Mouse (Mus musculus) embryonic fibroblast, embryonic 13.5 days (primary cell): ENCODE measurements around the gene Olfr122. TPM values are rescaled to one million over a fixed set of nuclear protein-coding genes. Genes with fewer than 3 reads are reported as not detected.

ENCODE experiments used
- H3K27ac ChIP-seq: 2 replicates; pipeline ENCODE4 v1.5.1; 2012; ENCODE audit warnings: low read length, control low read depth, inconsistent platforms; ENCODE audit not compliant: insufficient read depth
- H3K4me1 ChIP-seq: 2 replicates; pipeline ENCODE4 v1.6.1; 2011; ENCODE audit warnings: low read length; ENCODE audit not compliant: control insufficient read depth, insufficient read depth
- H3K4me3 ChIP-seq: 2 replicates; pipeline ENCODE4 v1.5.1; 2011; ENCODE audit warnings: mild to moderate bottlenecking, control low read depth, low read length; ENCODE audit not compliant: insufficient read depth
- CTCF ChIP-seq: IDR thresholded peaks from 2 replicates; pipeline ENCODE4 v1.5.1; 2011; ENCODE audit warnings: mild to moderate bottlenecking, control low read depth, low read length, moderate library complexity, borderline replicate concordance; ENCODE audit not compliant: insufficient read depth
- POLR2A ChIP-seq: IDR thresholded peaks from 2 replicates; pipeline ENCODE4 v1.6.1; 2011; ENCODE audit warnings: low read depth, mild to moderate bottlenecking, control low read depth, low read length, moderate library complexity
- polyA plus RNA-seq: library from polyadenylated mRNA; stranded (reverse); fragments of >200 nt; gene quantifications from 2 replicates; pipeline ENCODE4 v1.2.4, GENCODE M21; 2011; ENCODE audit warnings: low read depth; ENCODE audit not compliant: missing spikeins, insufficient read length

The Olfr122 gene
- polyA plus RNA-seq, result not detected in 2 replicates

- H3K27ac ChIP-seq, result no peak within 1 kb of the TSS
- H3K4me1 ChIP-seq, result no peaks in the 10 kb centered on the region
- no peak for TF ChIP-seq CTCF
- TF ChIP-seq POLR2A, result no peak
- no peak within 1 kb of the TSS for H3K4me3 ChIP-seq
Observed at GRCm38 (mm10) chr17:37768307-37768706, at the start of gene Olfr122. TSS of gene Olfr122 (plus strand) at chr17:37768607.

- Histone ChIP-seq H3K4me3 (no peak within 1 kb of the TSS), H3K4me1 (no peaks in the 10 kb centered on the region), H3K27ac (no peak within 1 kb of the TSS)
- no peak for TF ChIP-seq CTCF
- no peak for TF ChIP-seq POLR2A
Observed at GRCm38 (mm10) chr17:37721508-37721907, 46.9 kb upstream of the Olfr122 start, which contains the start of gene Olfr120. TSS of gene Olfr120 (plus strand) at chr17:37721808.

GRCm38 (mm10) chr17:37738070-37738469 is 30.3 kb upstream of the Olfr122 start:
- Histone ChIP-seq H3K27ac (no peak overlapping the region), H3K4me1 (no peaks in the 10 kb centered on the region), H3K4me3 (no peak overlapping the region)
- TF ChIP-seq POLR2A (no peak), CTCF (no peak)

GRCm38 (mm10) chr17:37793229-37793628 is 24.8 kb downstream of the Olfr122 start, which contains the start of gene Olfr123:
TSS of gene Olfr123 (plus strand) at chr17:37793529.
- TF ChIP-seq POLR2A, result no peak
- H3K27ac ChIP-seq, result no peak within 1 kb of the TSS
- no peaks in the 10 kb centered on the region for H3K4me1 ChIP-seq
- H3K4me3 ChIP-seq, result no peak within 1 kb of the TSS

GRCm38 (mm10) chr17:37799588-37799987 is 31.2 kb downstream of the Olfr122 start, which contains the start of gene Olfr124:
TSS of gene Olfr124 (plus strand) at chr17:37799888.
- no peak for TF ChIP-seq POLR2A
- TF ChIP-seq CTCF, result no peak
- Histone ChIP-seq H3K27ac (no peak within 1 kb of the TSS), H3K4me3 (no peak within 1 kb of the TSS), H3K4me1 (no peaks in the 10 kb centered on the region)

Other genes with a start within 250 kb of the Olfr122 start
- not detected in 2 replicates for gene Olfr112, start 199.2 kb upstream of the Olfr122 start, polyA plus RNA-seq
- gene Olfr113, start 190.9 kb upstream of the Olfr122 start, polyA plus RNA-seq, result not detected in 2 replicates
- not detected in 2 replicates for gene Olfr114, start 175.9 kb upstream of the Olfr122 start, polyA plus RNA-seq
- not detected in 2 replicates for gene Olfr115, start 141.5 kb upstream of the Olfr122 start, polyA plus RNA-seq
- gene Olfr116, start 141.4 kb upstream of the Olfr122 start, polyA plus RNA-seq, result not detected in 2 replicates
- not detected in 2 replicates for gene Olfr117, start 104.8 kb upstream of the Olfr122 start, polyA plus RNA-seq
- gene Olfr118, start 101.6 kb upstream of the Olfr122 start, polyA plus RNA-seq, result not detected in 2 replicates
- not detected in 2 replicates for gene Olfr119, start 72.0 kb upstream of the Olfr122 start, polyA plus RNA-seq
- gene Olfr120, start 46.8 kb upstream of the Olfr122 start, polyA plus RNA-seq, result not detected in 2 replicates
- not detected in 2 replicates for gene Olfr121, start 19.8 kb upstream of the Olfr122 start, polyA plus RNA-seq
- not detected in 2 replicates for gene Olfr123, start 24.9 kb downstream of the Olfr122 start, polyA plus RNA-seq
- gene Olfr124, start 31.3 kb downstream of the Olfr122 start, polyA plus RNA-seq, result not detected in 2 replicates
- not detected in 2 replicates for gene Olfr125, start 64.3 kb downstream of the Olfr122 start, polyA plus RNA-seq
- not detected in 2 replicates for gene Olfr126, start 78.9 kb downstream of the Olfr122 start, polyA plus RNA-seq
- not detected in 2 replicates for gene Olfr127, start 131.8 kb downstream of the Olfr122 start, polyA plus RNA-seq
- not detected in 2 replicates for gene Olfr128, start 151.9 kb downstream of the Olfr122 start, polyA plus RNA-seq
- not detected in 2 replicates for gene Olfr761, start 184.5 kb downstream of the Olfr122 start, polyA plus RNA-seq